Mouse (Mus musculus): ENCODE measurements at regions not wholly inside any gene's neighbourhood (a gene's known extent, or its start where the extent isn't known, plus 50 kb on each side); places are given as distances from the start of the nearest gene placed in this dataset.

GRCm38 (mm10) chr15:22151894-22152494, 396.8 kb upstream of the Cdh18 start:
- Histone ChIP-seq H3K9me3 (ENCODE audit: control insufficient read depth, low read length) (no peaks in the 10 kb centered on the region), H3K27ac (ENCODE audit: low read length) (no peak overlapping the region), H3K4me3 (ENCODE audit: low read length) (no peak overlapping the region), H3K36me3 (ENCODE audit: control insufficient read depth, insufficient read depth, low read length) (no peaks in the 10 kb centered on the region), H3K4me1 (replicated peaks; ENCODE audit: control insufficient read depth, insufficient read depth, low read length) (no peaks in the 10 kb centered on the region), H3K27me3 (ENCODE audit: control insufficient read depth, insufficient read depth, low read depth, low read length) (no peaks in the 10 kb centered on the region), H3K9ac (ENCODE audit: low read length) (no peak overlapping the region), H3K4me2 (ENCODE audit: low read depth, low read length) (no peak overlapping the region)
- no peak for ATAC-seq (ENCODE audit: low read depth)
- WGBS, result 62% methylated on average over 4 of the region's 4 CpGs

- no peaks in the 10 kb centered on the region for H3K9me3 ChIP-seq (ENCODE audit: control insufficient read depth, low read length)
- no peak for ATAC-seq (ENCODE audit: low read depth)
- H3K4me2 ChIP-seq (ENCODE audit: low read depth, low read length), result no peak overlapping the region
- no peaks in the 10 kb centered on the region for H3K36me3 ChIP-seq (ENCODE audit: control insufficient read depth, insufficient read depth, low read length)
- no peak overlapping the region for H3K4me3 ChIP-seq (ENCODE audit: low read length)
- WGBS, result 26% methylated on average over 1 of the region's 1 CpGs
- H3K4me1 ChIP-seq (replicated peaks; ENCODE audit: control insufficient read depth, insufficient read depth, low read length), result no peaks in the 10 kb centered on the region
- no peak overlapping the region for H3K9ac ChIP-seq (ENCODE audit: low read length)
- H3K27me3 ChIP-seq (ENCODE audit: control insufficient read depth, insufficient read depth, low read depth, low read length), result no peaks in the 10 kb centered on the region
- no peak overlapping the region for H3K27ac ChIP-seq (ENCODE audit: low read length)
Measured at GRCm38 (mm10) chr15:22152678-22153077, 396.1 kb upstream of the Cdh18 start.

- no peaks in the 10 kb centered on the region; the same call in 1 of the 2 replicates for H3K9me3 ChIP-seq (ENCODE audit: control insufficient read depth, low read length)
- no peaks in the 10 kb centered on the region for H3K36me3 ChIP-seq (ENCODE audit: control insufficient read depth, insufficient read depth, low read length)
- H3K27me3 ChIP-seq (ENCODE audit: control insufficient read depth, insufficient read depth, low read depth, low read length), result no peaks in the 10 kb centered on the region
- no peak for ATAC-seq (ENCODE audit: low read depth)
- no peak overlapping the region for H3K9ac ChIP-seq (ENCODE audit: low read length)
- no peak overlapping the region for H3K4me3 ChIP-seq (ENCODE audit: low read length)
- no peak overlapping the region for H3K27ac ChIP-seq (ENCODE audit: low read length)
- WGBS, result 68% methylated on average over 5 of the region's 5 CpGs
- no peak overlapping the region for H3K4me2 ChIP-seq (ENCODE audit: low read depth, low read length)
- H3K4me1 ChIP-seq (replicated peaks; ENCODE audit: control insufficient read depth, insufficient read depth, low read length), result no peaks in the 10 kb centered on the region
Measured at GRCm38 (mm10) chr15:22170302-22170701, 378.5 kb upstream of the Cdh18 start.

GRCm38 (mm10) chr15:22208991-22209390, 339.8 kb upstream of the Cdh18 start:
- Histone ChIP-seq H3K9ac (ENCODE audit: low read length) (no peak overlapping the region), H3K36me3 (ENCODE audit: control insufficient read depth, insufficient read depth, low read length) (no peaks in the 10 kb centered on the region), H3K27me3 (ENCODE audit: control insufficient read depth, insufficient read depth, low read depth, low read length) (no peaks in the 10 kb centered on the region), H3K27ac (ENCODE audit: low read length) (no peak overlapping the region), H3K4me2 (ENCODE audit: low read depth, low read length) (no peak overlapping the region), H3K4me3 (ENCODE audit: low read length) (no peak overlapping the region), H3K4me1 (replicated peaks; ENCODE audit: control insufficient read depth, insufficient read depth, low read length) (no peaks in the 10 kb centered on the region), H3K9me3 (ENCODE audit: control insufficient read depth, low read length) (no peaks in the 10 kb centered on the region)
- WGBS, result 87% methylated on average over 1 of the region's 1 CpGs
- no peak for ATAC-seq (ENCODE audit: low read depth)

GRCm38 (mm10) chr15:22232629-22233028, 316.2 kb upstream of the Cdh18 start:
- no peak overlapping the region for H3K9ac ChIP-seq (ENCODE audit: low read length)
- H3K27ac ChIP-seq (ENCODE audit: low read length), result no peak overlapping the region
- WGBS, result 49% methylated on average over 4 of the region's 4 CpGs
- no peaks in the 10 kb centered on the region for H3K36me3 ChIP-seq (ENCODE audit: control insufficient read depth, insufficient read depth, low read length)
- H3K9me3 ChIP-seq (ENCODE audit: control insufficient read depth, low read length), result no peaks in the 10 kb centered on the region
- H3K4me1 ChIP-seq (replicated peaks; ENCODE audit: control insufficient read depth, insufficient read depth, low read length), result no peaks in the 10 kb centered on the region
- H3K27me3 ChIP-seq (ENCODE audit: control insufficient read depth, insufficient read depth, low read depth, low read length), result no peaks in the 10 kb centered on the region
- no peak overlapping the region for H3K4me2 ChIP-seq (ENCODE audit: low read depth, low read length)
- H3K4me3 ChIP-seq (ENCODE audit: low read length), result no peak overlapping the region
- ATAC-seq (ENCODE audit: low read depth), result no peak

- H3K4me1 ChIP-seq (replicated peaks; ENCODE audit: control insufficient read depth, insufficient read depth, low read length), result no peaks in the 10 kb centered on the region
- H3K4me2 ChIP-seq (ENCODE audit: low read depth, low read length), result no peak overlapping the region
- WGBS, result 94% methylated on average over 1 of the region's 1 CpGs
- no peaks in the 10 kb centered on the region for H3K27me3 ChIP-seq (ENCODE audit: control insufficient read depth, insufficient read depth, low read depth, low read length)
- no peak overlapping the region for H3K27ac ChIP-seq (ENCODE audit: low read length)
- H3K9ac ChIP-seq (ENCODE audit: low read length), result no peak overlapping the region
- H3K4me3 ChIP-seq (ENCODE audit: low read length), result no peak overlapping the region
- H3K9me3 ChIP-seq (ENCODE audit: control insufficient read depth, low read length), result no peaks in the 10 kb centered on the region
- no peak for ATAC-seq (ENCODE audit: low read depth)
- H3K36me3 ChIP-seq (ENCODE audit: control insufficient read depth, insufficient read depth, low read length), result no peaks in the 10 kb centered on the region
Measured at GRCm38 (mm10) chr15:22280919-22281318, 267.9 kb upstream of the Cdh18 start.

GRCm38 (mm10) chr15:22311016-22311415, 237.8 kb upstream of the Cdh18 start:
- Histone ChIP-seq H3K27ac (ENCODE audit: low read length) (no peak overlapping the region), H3K9ac (ENCODE audit: low read length) (no peak overlapping the region), H3K36me3 (ENCODE audit: control insufficient read depth, insufficient read depth, low read length) (no peaks in the 10 kb centered on the region), H3K9me3 (ENCODE audit: control insufficient read depth, low read length) (no peaks in the 10 kb centered on the region), H3K27me3 (ENCODE audit: control insufficient read depth, insufficient read depth, low read depth, low read length) (no peaks in the 10 kb centered on the region), H3K4me3 (ENCODE audit: low read length) (no peak overlapping the region), H3K4me2 (ENCODE audit: low read depth, low read length) (no peak overlapping the region), H3K4me1 (replicated peaks; ENCODE audit: control insufficient read depth, insufficient read depth, low read length) (no peaks in the 10 kb centered on the region)
- ATAC-seq (ENCODE audit: low read depth), result no peak
- WGBS, result 81% methylated on average over 5 of the region's 5 CpGs

GRCm38 (mm10) chr15:22318992-22319391, 229.8 kb upstream of the Cdh18 start:
- H3K4me2 ChIP-seq (ENCODE audit: low read depth, low read length), result no peak overlapping the region
- H3K4me1 ChIP-seq (replicated peaks; ENCODE audit: control insufficient read depth, insufficient read depth, low read length), result no peaks in the 10 kb centered on the region
- H3K9ac ChIP-seq (ENCODE audit: low read length), result no peak overlapping the region
- no peaks in the 10 kb centered on the region for H3K9me3 ChIP-seq (ENCODE audit: control insufficient read depth, low read length)
- ATAC-seq (ENCODE audit: low read depth), result no peak
- 75% methylated on average over 7 of the region's 7 CpGs for WGBS
- no peaks in the 10 kb centered on the region for H3K36me3 ChIP-seq (ENCODE audit: control insufficient read depth, insufficient read depth, low read length)
- H3K4me3 ChIP-seq (ENCODE audit: low read length), result no peak overlapping the region
- no peak overlapping the region for H3K27ac ChIP-seq (ENCODE audit: low read length)
- H3K27me3 ChIP-seq (ENCODE audit: control insufficient read depth, insufficient read depth, low read depth, low read length), result no peaks in the 10 kb centered on the region

- WGBS, result 30% methylated on average over 3 of the region's 3 CpGs
- Histone ChIP-seq H3K4me1 (replicated peaks; ENCODE audit: control insufficient read depth, insufficient read depth, low read length) (no peaks in the 10 kb centered on the region), H3K36me3 (ENCODE audit: control insufficient read depth, insufficient read depth, low read length) (no peaks in the 10 kb centered on the region), H3K9me3 (ENCODE audit: control insufficient read depth, low read length) (no peaks in the 10 kb centered on the region), H3K27me3 (ENCODE audit: control insufficient read depth, insufficient read depth, low read depth, low read length) (no peaks in the 10 kb centered on the region), H3K27ac (ENCODE audit: low read length) (no peak overlapping the region), H3K4me3 (ENCODE audit: low read length) (no peak overlapping the region), H3K4me2 (ENCODE audit: low read depth, low read length) (no peak overlapping the region), H3K9ac (ENCODE audit: low read length) (no peak overlapping the region)
- ATAC-seq (ENCODE audit: low read depth), result no peak
Measured at GRCm38 (mm10) chr15:22338941-22339340, 209.9 kb upstream of the Cdh18 start.

GRCm38 (mm10) chr15:22344321-22344720, 204.5 kb upstream of the Cdh18 start:
- H3K4me3 ChIP-seq (ENCODE audit: low read length), result no peak overlapping the region
- H3K27ac ChIP-seq (ENCODE audit: low read length), result no peak overlapping the region
- H3K36me3 ChIP-seq (ENCODE audit: control insufficient read depth, insufficient read depth, low read length), result no peaks in the 10 kb centered on the region
- H3K27me3 ChIP-seq (ENCODE audit: control insufficient read depth, insufficient read depth, low read depth, low read length), result no peaks in the 10 kb centered on the region
- H3K9me3 ChIP-seq (ENCODE audit: control insufficient read depth, low read length), result no peaks in the 10 kb centered on the region
- H3K9ac ChIP-seq (ENCODE audit: low read length), result no peak overlapping the region
- H3K4me1 ChIP-seq (replicated peaks; ENCODE audit: control insufficient read depth, insufficient read depth, low read length), result no peaks in the 10 kb centered on the region
- no peak for ATAC-seq (ENCODE audit: low read depth)
- H3K4me2 ChIP-seq (ENCODE audit: low read depth, low read length), result no peak overlapping the region
